Mouse (Mus musculus): ENCODE results near the gene Ms4a7. TPM values are rescaled to one million over a fixed set of nuclear protein-coding genes. Genes with fewer than 3 reads are reported as not detected.
"Not testable (repeated sequence)": the region's sequence is repeated elsewhere in the genome, so short reads cannot be mapped to it uniquely, and the experiment has no call there.

Gene Ms4a7
- polyA plus RNA-seq, 1 experiment from 2014 or later = 1.5 TPM

DNA sequence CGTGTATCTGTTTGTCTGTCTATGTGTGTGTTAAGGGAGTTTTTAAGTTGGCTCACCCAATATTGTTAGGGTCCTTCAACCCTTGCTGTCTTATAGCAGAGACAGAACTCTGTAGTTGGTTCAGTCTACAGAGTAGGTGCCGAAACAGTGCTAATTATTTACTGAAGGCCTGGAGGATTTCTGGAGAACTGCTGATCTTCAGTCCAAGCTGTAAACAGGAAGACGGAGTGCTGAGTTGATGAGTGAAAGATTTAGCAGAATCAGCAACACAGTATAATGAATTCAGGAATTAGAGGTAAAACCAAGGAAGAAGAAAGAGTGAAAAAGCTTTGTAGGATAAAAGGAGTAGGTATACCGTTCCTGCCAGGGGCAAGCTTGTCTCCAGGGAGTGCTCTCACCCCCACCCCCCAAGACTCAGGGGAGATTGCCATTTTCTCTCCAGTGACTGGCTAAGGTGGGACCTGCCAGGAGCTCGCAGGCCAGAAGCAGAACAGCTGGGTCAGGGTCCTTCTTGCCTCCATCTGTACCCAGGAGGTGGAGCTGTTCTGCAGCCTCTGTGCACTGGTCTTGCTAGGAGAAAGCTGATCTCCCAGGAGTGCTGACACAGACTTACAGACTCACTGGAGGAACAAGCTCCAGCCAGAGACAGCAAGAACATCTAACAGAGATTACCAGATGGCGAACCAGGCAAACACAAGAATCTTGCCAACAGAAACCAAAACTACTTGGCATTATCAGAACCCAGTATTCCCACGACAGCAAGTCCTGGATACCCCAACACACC, 13.9 kb upstream of the Ms4a7 start:
- H3K9me3 ChIP-seq (replicated peaks; ENCODE audit: control insufficient read depth, low read length) = no peaks in the 10 kb centered on the region
- no peaks in the 10 kb centered on the region for H3K36me3 ChIP-seq (ENCODE audit: control insufficient read depth, insufficient read depth)
- H3K4me1 ChIP-seq (ENCODE audit: control insufficient read depth, low read depth, low read length) = no peaks in the 10 kb centered on the region
- H3K27ac ChIP-seq (ENCODE audit: low read length) = no peak overlapping the region
- H3K9ac ChIP-seq (ENCODE audit: low read depth, low read length) = no peak overlapping the region
- no peak for ATAC-seq (ENCODE audit: low read depth)
- H3K27me3 ChIP-seq (ENCODE audit: control insufficient read depth, insufficient read depth, low read depth, low read length) = no peaks in the 10 kb centered on the region
- WGBS (ENCODE audit: insufficient replicate concordance) = 43% methylated on average over 7 of the region's 7 CpGs
- H3K4me2 ChIP-seq (ENCODE audit: low read depth, low read length) = no peak overlapping the region
- no peak overlapping the region for H3K4me3 ChIP-seq (ENCODE audit: low read depth, low read length)

GRCm38 (mm10) chr19:11343992-11344391, 8.0 kb upstream of the Ms4a7 start:
- no peak overlapping the region for H3K4me3 ChIP-seq (ENCODE audit: low read depth, low read length)
- no peaks in the 10 kb centered on the region for H3K27me3 ChIP-seq (ENCODE audit: control insufficient read depth, insufficient read depth, low read depth, low read length)
- no peak overlapping the region for H3K4me2 ChIP-seq (ENCODE audit: low read depth, low read length)
- ATAC-seq (ENCODE audit: low read depth) = no peak
- no peak overlapping the region for H3K27ac ChIP-seq (ENCODE audit: low read length)
- no peaks in the 10 kb centered on the region for H3K4me1 ChIP-seq (ENCODE audit: control insufficient read depth, low read depth, low read length)
- no peaks in the 10 kb centered on the region for H3K9me3 ChIP-seq (replicated peaks; ENCODE audit: control insufficient read depth, low read length)
- H3K9ac ChIP-seq (ENCODE audit: low read depth, low read length) = no peak overlapping the region
- H3K36me3 ChIP-seq (ENCODE audit: control insufficient read depth, insufficient read depth) = no peaks in the 10 kb centered on the region

GRCm38 (mm10) chr19:11343147-11343546, 7.2 kb upstream of the Ms4a7 start:
- Histone ChIP-seq H3K27me3 (ENCODE audit: control insufficient read depth, insufficient read depth, low read depth, low read length) (no peaks in the 10 kb centered on the region), H3K36me3 (ENCODE audit: control insufficient read depth, insufficient read depth) (no peaks in the 10 kb centered on the region), H3K9me3 (replicated peaks; ENCODE audit: control insufficient read depth, low read length) (no peaks in the 10 kb centered on the region), H3K4me2 (ENCODE audit: low read depth, low read length) (no peak overlapping the region), H3K4me1 (ENCODE audit: control insufficient read depth, low read depth, low read length) (no peaks in the 10 kb centered on the region), H3K4me3 (ENCODE audit: low read depth, low read length) (no peak overlapping the region), H3K9ac (ENCODE audit: low read depth, low read length) (no peak overlapping the region), H3K27ac (ENCODE audit: low read length) (no peak overlapping the region)
- no peak for ATAC-seq (ENCODE audit: low read depth)

DNA sequence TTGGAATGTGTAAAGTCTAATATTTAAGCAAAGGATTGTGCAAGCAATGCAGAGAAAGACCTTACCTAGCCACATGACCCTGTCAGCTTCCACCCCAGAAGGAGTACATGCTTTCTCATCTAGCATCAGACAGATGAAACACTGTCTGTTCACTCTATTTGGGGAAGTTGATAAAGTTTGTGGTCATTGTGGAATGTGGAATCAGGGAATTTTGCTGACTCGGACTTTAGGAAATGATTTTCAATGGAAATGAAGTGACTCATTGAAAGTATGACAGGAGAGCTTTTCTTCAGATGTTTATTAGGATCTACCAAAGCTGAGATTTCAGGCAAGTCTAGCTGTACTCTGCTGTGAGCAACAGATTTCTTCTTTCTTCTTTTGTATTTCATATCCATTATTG, 14.8 kb downstream of the Ms4a7 start:
- no peak overlapping the region for H3K9ac ChIP-seq (ENCODE audit: low read depth, low read length)
- H3K4me3 ChIP-seq (ENCODE audit: low read depth, low read length) = no peak overlapping the region
- no peak overlapping the region for H3K4me2 ChIP-seq (ENCODE audit: low read depth, low read length)
- 52% methylated on average over 1 of the region's 1 CpGs for WGBS (ENCODE audit: insufficient replicate concordance)
- H3K4me1 ChIP-seq (ENCODE audit: control insufficient read depth, low read depth, low read length) = no peaks in the 10 kb centered on the region
- no peak for ATAC-seq (ENCODE audit: low read depth)
- no peak overlapping the region for H3K27ac ChIP-seq (ENCODE audit: low read length)
- no peaks in the 10 kb centered on the region for H3K27me3 ChIP-seq (ENCODE audit: control insufficient read depth, insufficient read depth, low read depth, low read length)
- no peaks in the 10 kb centered on the region for H3K36me3 ChIP-seq (ENCODE audit: control insufficient read depth, insufficient read depth)
- H3K9me3 ChIP-seq (replicated peaks; ENCODE audit: control insufficient read depth, low read length) = no peaks in the 10 kb centered on the region

- ATAC-seq (ENCODE audit: low read depth) = no peak
- H3K9ac ChIP-seq (ENCODE audit: low read depth, low read length) = no peak overlapping the region
- H3K4me1 ChIP-seq (ENCODE audit: control insufficient read depth, low read depth, low read length) = no peaks in the 10 kb centered on the region
- H3K36me3 ChIP-seq (ENCODE audit: control insufficient read depth, insufficient read depth) = no peaks in the 10 kb centered on the region
- no peak overlapping the region for H3K4me2 ChIP-seq (ENCODE audit: low read depth, low read length)
- 67% methylated on average over 4 of the region's 4 CpGs for WGBS (ENCODE audit: insufficient replicate concordance)
- no peak overlapping the region for H3K27ac ChIP-seq (ENCODE audit: low read length)
- no peak overlapping the region for H3K4me3 ChIP-seq (ENCODE audit: low read depth, low read length)
- H3K27me3 ChIP-seq (ENCODE audit: control insufficient read depth, insufficient read depth, low read depth, low read length) = no peaks in the 10 kb centered on the region
- H3K9me3 ChIP-seq (replicated peaks; ENCODE audit: control insufficient read depth, low read length) = no peaks in the 10 kb centered on the region
These were observed 19.2 kb downstream of the Ms4a7 start for GRCm38 (mm10) chr19:11316786-11317185.

DNA sequence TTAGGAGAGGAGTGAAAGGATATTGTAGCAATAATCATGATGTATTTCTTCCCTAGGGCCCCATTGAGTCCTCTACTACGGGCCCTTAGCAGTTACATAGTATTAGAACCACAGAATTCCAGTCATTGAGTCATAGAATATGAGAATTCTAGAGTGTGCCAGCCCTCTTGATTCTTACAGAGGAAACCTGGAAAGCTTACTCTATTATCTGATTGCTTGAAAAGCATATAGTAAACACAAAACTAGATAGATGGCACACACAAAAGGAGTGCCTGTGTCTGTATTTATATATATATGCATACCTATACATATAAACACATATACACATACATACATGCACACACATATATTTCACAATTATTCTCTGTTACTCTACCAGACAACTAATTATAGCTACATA, 21.6 kb downstream of the Ms4a7 start, which contains the start of gene Ms4a14:
Ms4a14 (minus strand) TSS at position 101 of the 400 bp plus-strand sequence.
- no peaks in the 10 kb centered on the region for H3K27me3 ChIP-seq (ENCODE audit: control insufficient read depth, insufficient read depth, low read depth, low read length)
- no peak for ATAC-seq (ENCODE audit: low read depth)
- H3K9me3 ChIP-seq (replicated peaks; ENCODE audit: control insufficient read depth, low read length) = no peaks in the 10 kb centered on the region
- no peak within 1 kb of the TSS for H3K27ac ChIP-seq (ENCODE audit: low read length)
- H3K4me2 ChIP-seq (ENCODE audit: low read depth, low read length) = no peak within 1 kb of the TSS
- H3K4me3 ChIP-seq (ENCODE audit: low read depth, low read length) = no peak within 1 kb of the TSS
- H3K36me3 ChIP-seq (ENCODE audit: control insufficient read depth, insufficient read depth) = no peaks in the 10 kb centered on the region
- WGBS (ENCODE audit: insufficient replicate concordance) = 34% methylated on average over 1 of the region's 1 CpGs
- no peak within 1 kb of the TSS for H3K9ac ChIP-seq (ENCODE audit: low read depth, low read length)
- H3K4me1 ChIP-seq (ENCODE audit: control insufficient read depth, low read depth, low read length) = no peaks in the 10 kb centered on the region

DNA sequence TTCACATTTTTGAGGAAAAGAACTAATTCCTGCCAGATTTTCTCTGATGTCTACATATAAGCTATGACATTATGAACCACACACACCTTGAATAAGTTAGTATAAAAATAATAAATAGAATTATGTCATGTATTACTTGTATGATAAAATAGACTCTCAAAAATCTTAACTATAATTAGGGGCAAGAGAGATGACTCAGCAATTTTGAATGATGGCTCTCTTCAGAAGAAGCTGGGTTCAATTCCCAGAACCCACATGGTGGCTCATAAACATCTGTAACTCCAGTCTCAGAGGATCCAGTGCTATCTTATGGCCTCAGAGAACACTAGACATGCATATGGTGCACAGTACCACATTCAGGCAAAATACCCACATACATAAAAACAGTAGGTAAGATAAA, 27.1 kb downstream of the Ms4a7 start:
- Histone ChIP-seq H3K9me3 (replicated peaks; ENCODE audit: control insufficient read depth, low read length) (no peaks in the 10 kb centered on the region), H3K4me3 (ENCODE audit: low read depth, low read length) (no peak overlapping the region), H3K4me1 (ENCODE audit: control insufficient read depth, low read depth, low read length) (no peaks in the 10 kb centered on the region), H3K27ac (ENCODE audit: low read length) (no peak overlapping the region), H3K9ac (ENCODE audit: low read depth, low read length) (no peak overlapping the region), H3K36me3 (ENCODE audit: control insufficient read depth, insufficient read depth) (no peaks in the 10 kb centered on the region), H3K27me3 (ENCODE audit: control insufficient read depth, insufficient read depth, low read depth, low read length) (no peaks in the 10 kb centered on the region), H3K4me2 (ENCODE audit: low read depth, low read length) (no peak overlapping the region)
- ATAC-seq (ENCODE audit: low read depth) = no peak

DNA sequence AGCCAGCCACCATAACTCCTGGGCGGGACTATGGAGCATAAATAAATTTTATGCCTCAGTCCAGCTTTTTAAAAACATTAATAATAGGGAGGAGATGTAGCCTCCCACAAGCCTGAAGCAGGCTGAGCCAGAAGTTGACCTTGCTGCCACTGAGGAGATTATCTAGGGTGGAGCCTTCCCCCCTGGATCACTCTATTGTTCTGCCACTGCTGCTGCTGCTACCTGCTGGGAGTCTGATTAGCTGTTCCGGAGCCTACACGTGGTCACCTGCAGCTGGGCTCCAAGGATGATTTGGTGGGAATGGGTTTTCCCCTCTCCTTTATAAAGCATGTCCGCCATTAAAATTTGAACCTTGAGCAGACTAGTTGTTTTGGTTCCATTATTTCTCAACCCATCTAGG, 36.4 kb downstream of the Ms4a7 start:
- not testable (repeated sequence) for H3K36me3 ChIP-seq (ENCODE audit: control insufficient read depth, insufficient read depth); H3K4me3 ChIP-seq (ENCODE audit: low read depth, low read length); H3K27me3 ChIP-seq (ENCODE audit: control insufficient read depth, insufficient read depth, low read depth, low read length); ATAC-seq (ENCODE audit: low read depth); H3K9ac ChIP-seq (ENCODE audit: low read depth, low read length); H3K27ac ChIP-seq (ENCODE audit: low read length); H3K4me1 ChIP-seq (ENCODE audit: control insufficient read depth, low read depth, low read length); H3K9me3 ChIP-seq (replicated peaks; ENCODE audit: control insufficient read depth, low read length); H3K4me2 ChIP-seq (ENCODE audit: low read depth, low read length)
- 34% methylated on average over 4 of the region's 4 CpGs for WGBS (ENCODE audit: insufficient replicate concordance)

DNA sequence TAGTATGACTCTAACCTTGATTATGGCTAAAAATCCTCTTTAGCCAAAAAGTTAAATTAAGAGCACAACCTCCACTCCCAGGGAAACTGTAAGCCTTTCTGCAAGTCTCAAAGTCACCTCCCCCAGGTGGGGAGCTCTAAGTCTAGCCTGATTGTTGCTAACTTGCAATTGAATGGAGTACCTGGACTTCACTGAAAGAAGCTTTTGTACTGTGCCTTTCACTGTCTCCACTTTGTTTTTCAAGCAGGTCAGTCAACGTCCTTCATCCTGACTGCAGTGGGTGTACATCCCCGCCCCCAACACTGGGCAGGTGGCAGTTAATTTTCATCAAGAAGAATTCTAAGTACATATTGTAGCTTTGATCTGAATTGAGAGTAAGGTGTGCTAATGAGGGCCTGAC, 37.0 kb downstream of the Ms4a7 start:
- Histone ChIP-seq H3K27ac (ENCODE audit: low read length) (no peak overlapping the region), H3K9ac (ENCODE audit: low read depth, low read length) (no peak overlapping the region), H3K27me3 (ENCODE audit: control insufficient read depth, insufficient read depth, low read depth, low read length) (no peaks in the 10 kb centered on the region), H3K36me3 (ENCODE audit: control insufficient read depth, insufficient read depth) (no peaks in the 10 kb centered on the region), H3K9me3 (replicated peaks; ENCODE audit: control insufficient read depth, low read length) (no peaks in the 10 kb centered on the region), H3K4me2 (ENCODE audit: low read depth, low read length) (no peak overlapping the region), H3K4me1 (ENCODE audit: control insufficient read depth, low read depth, low read length) (no peaks in the 10 kb centered on the region), H3K4me3 (ENCODE audit: low read depth, low read length) (no peak overlapping the region)
- 46% methylated on average over 2 of the region's 2 CpGs for WGBS (ENCODE audit: insufficient replicate concordance)
- ATAC-seq (ENCODE audit: low read depth) = no peak

Data from liver, embryonic 16.5 days (tissue).